Mouse (Mus musculus) intestine, embryonic 14.5 days (tissue): ENCODE measurements around the gene Itpripl2. TPM values are rescaled to one million over a fixed set of nuclear protein-coding genes. Genes with fewer than 3 reads are reported as not detected.
A peak's percentile ranks its signal among the peaks of the same experiment; 100 is the strongest.

Experiments used
- ATAC-seq: fragments of 200-750 bp; cut with Nextera tagmentation; replicated peaks from 2 replicates; pipeline ENCODE4 v1.8.0; 2017; ENCODE audit warnings: low read depth, moderate number of reproducible peaks, moderate TSS enrichment, moderate library complexity; ENCODE audit not compliant: low FRiP score, low TSS enrichment
- DNase-seq: peaks from one replicate; pipeline ENCODE4 v3.0.0-alpha.2; 2018; ENCODE audit warnings: low spot score
- H3K27ac ChIP-seq: fragments of 300-500 bp; sonication (generic); 2 replicates; pipeline ENCODE4 v1.5.1; 2014; ENCODE audit warnings: low read depth, mild to moderate bottlenecking, control low read depth
- H3K27me3 ChIP-seq: fragments of 300-500 bp; sonication (generic); replicated peaks from 2 replicates; pipeline ENCODE4 v1.6.1; 2014; ENCODE audit warnings: low read length, control low read depth; ENCODE audit not compliant: control insufficient read depth, insufficient read depth
- H3K36me3 ChIP-seq: fragments of 300-500 bp; sonication (generic); 2 replicates; pipeline ENCODE4 v1.6.1; 2014; ENCODE audit warnings: low read length, control low read depth; ENCODE audit not compliant: control insufficient read depth, insufficient read depth
- H3K4me1 ChIP-seq: fragments of 300-500 bp; sonication (generic); replicated peaks from 2 replicates; pipeline ENCODE4 v1.6.1; 2014; ENCODE audit warnings: low read length, control low read depth, mixed read lengths; ENCODE audit not compliant: control insufficient read depth, insufficient read depth
- H3K4me2 ChIP-seq: fragments of 300-500 bp; sonication (generic); 2 replicates; pipeline ENCODE4 v1.6.1; 2014; ENCODE audit warnings: low read length
- H3K4me3 ChIP-seq: fragments of 300-500 bp; sonication (generic); 2 replicates; pipeline ENCODE4 v1.5.1; 2014; ENCODE audit warnings: low read depth, low read length, control low read depth, mixed read lengths
- H3K9ac ChIP-seq: fragments of 300-500 bp; sonication (generic); 2 replicates; pipeline ENCODE4 v1.6.1; 2014; ENCODE audit warnings: mild to moderate bottlenecking, low read length
- H3K9me3 ChIP-seq: fragments of 300-500 bp; sonication (generic); 2 replicates; pipeline ENCODE4 v1.6.1; 2016; ENCODE audit warnings: low read length, control low read depth; ENCODE audit not compliant: control insufficient read depth
- WGBS: fragments of 180-500 bp; shearing (Covaris S2); extraction: QIAGEN DNeasy Blood & Tissue Kit; methylation state at CpG from one replicate; pipeline ENCODE4 v1.1.7; 2014; 5-methylcytosine and 5-hydroxymethylcytosine counted together
- polyA plus RNA-seq: library from polyadenylated mRNA; unstranded; fragments of >200 nt; fragmentation: Nextera tagmentation; extraction: Ambion mirVana; gene quantifications from 2 replicates; pipeline ENCODE4 v1.2.1, GENCODE M21; 2014

The Itpripl2 gene
- polyA plus RNA-seq, 1 experiment from 2014 or later = 2.8 TPM

DNA sequence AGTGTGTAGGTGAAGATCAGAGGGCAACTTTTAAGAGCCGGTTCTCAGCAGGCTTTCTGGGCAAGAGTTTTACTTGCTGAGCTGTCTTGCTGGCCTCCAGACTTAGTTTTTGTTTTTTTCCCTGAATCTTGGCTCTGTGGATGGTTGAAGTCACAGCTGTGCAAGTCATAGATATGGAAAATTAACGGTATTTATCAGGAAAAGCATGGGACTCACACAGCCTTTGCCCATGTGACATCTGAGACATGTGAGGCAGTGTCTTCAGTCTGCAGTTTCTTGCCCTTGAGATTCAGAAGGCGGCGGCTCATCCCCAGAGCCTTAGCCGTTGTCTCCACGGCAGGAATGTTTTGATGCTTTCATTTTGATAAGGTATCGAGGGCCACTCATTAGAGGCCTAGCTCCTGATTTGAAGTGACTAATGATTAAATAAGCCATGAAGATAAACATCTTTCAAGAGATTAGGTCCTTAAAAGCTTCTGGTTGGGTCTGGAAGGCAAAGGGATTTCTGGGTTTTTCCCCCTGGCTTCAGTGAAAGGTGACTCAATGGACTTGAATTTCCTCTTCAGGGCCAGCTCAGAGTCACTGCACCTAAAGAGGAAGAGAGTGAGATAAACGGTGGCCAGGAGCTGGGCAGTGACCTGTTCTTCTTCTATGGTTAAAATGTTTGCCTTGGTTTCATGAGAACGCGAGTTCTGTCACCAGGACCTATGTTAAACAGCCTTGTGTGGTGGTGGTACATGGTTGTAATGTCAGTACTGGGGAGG lies 10.5 kb downstream of the Itpripl2 start:
- Histone ChIP-seq H3K27me3 (no peaks in the 10 kb centered on the region), H3K9ac (no peak overlapping the region), H3K27ac (no peak overlapping the region), H3K4me2 (no peak overlapping the region), H3K9me3 (no peaks in the 10 kb centered on the region), H3K4me3 (no peak overlapping the region), H3K36me3 (peaks cover 13% of the 10 kb centered on the region), H3K4me1 (peaks cover 18% of the 10 kb centered on the region)
- 60% methylated on average over 10 of the region's 10 CpGs for WGBS
- ATAC-seq (no peak), DNase-seq (no peak)

- Histone ChIP-seq H3K9me3 (no peaks in the 10 kb centered on the region), H3K9ac (no peak overlapping the region), H3K4me3 (no peak overlapping the region), H3K27me3 (no peaks in the 10 kb centered on the region), H3K4me2 (no peak overlapping the region), H3K4me1 (peaks cover 16% of the 10 kb centered on the region), H3K36me3 (peaks cover 7% of the 10 kb centered on the region), H3K27ac (no peak overlapping the region)
- no peak for DNase-seq
- ATAC-seq = no peak
- WGBS = 84% methylated on average over 9 of the region's 9 CpGs
Observed at GRCm38 (mm10) chr7:118480160-118480709, 11.5 kb downstream of the Itpripl2 start.

- H3K36me3 ChIP-seq = no peaks in the 10 kb centered on the region
- peaks cover 16% of the 10 kb centered on the region for H3K4me1 ChIP-seq
- no peak for ATAC-seq
- no peak overlapping the region for H3K9ac ChIP-seq
- no peak overlapping the region for H3K4me2 ChIP-seq
- no peaks in the 10 kb centered on the region for H3K27me3 ChIP-seq
- WGBS = 27% methylated on average over 3 of the region's 3 CpGs
- DNase-seq = peak; percentile 65
- H3K27ac ChIP-seq = peak overlapping the region; percentile 48
- H3K4me3 ChIP-seq = no peak overlapping the region
- H3K9me3 ChIP-seq = no peaks in the 10 kb centered on the region
Observed at GRCm38 (mm10) chr7:118478835-118479312, 12.9 kb downstream of the Itpripl2 start.

- H3K4me3 ChIP-seq = no peak overlapping the region
- H3K9ac ChIP-seq = no peak overlapping the region
- H3K27ac ChIP-seq = no peak overlapping the region
- H3K36me3 ChIP-seq = no peaks in the 10 kb centered on the region
- H3K27me3 ChIP-seq = no peaks in the 10 kb centered on the region
- H3K4me1 ChIP-seq = peaks cover 16% of the 10 kb centered on the region
- no peaks in the 10 kb centered on the region for H3K9me3 ChIP-seq
- ATAC-seq (no peak), DNase-seq (no peak)
- H3K4me2 ChIP-seq = no peak overlapping the region
- 54% methylated on average over 5 of the region's 5 CpGs for WGBS
Observed at GRCm38 (mm10) chr7:118476428-118476827, 15.3 kb downstream of the Itpripl2 start.

GRCm38 (mm10) chr7:118475008-118475705 lies 16.6 kb downstream of the Itpripl2 start:
- no peak overlapping the region for H3K4me3 ChIP-seq
- no peaks in the 10 kb centered on the region for H3K36me3 ChIP-seq
- no peaks in the 10 kb centered on the region for H3K27me3 ChIP-seq
- no peak overlapping the region for H3K9ac ChIP-seq
- no peak overlapping the region for H3K4me2 ChIP-seq
- 85% methylated on average over 7 of the region's 7 CpGs for WGBS
- ATAC-seq (no peak), DNase-seq (no peak)
- H3K27ac ChIP-seq = no peak overlapping the region
- no peaks in the 10 kb centered on the region for H3K9me3 ChIP-seq
- H3K4me1 ChIP-seq = peaks cover 22% of the 10 kb centered on the region

- H3K4me2 ChIP-seq = no peak overlapping the region
- no peaks in the 10 kb centered on the region for H3K27me3 ChIP-seq
- no peaks in the 10 kb centered on the region for H3K36me3 ChIP-seq
- 81% methylated on average over 1 of the region's 1 CpGs for WGBS
- no peak for ATAC-seq
- H3K4me3 ChIP-seq = no peak overlapping the region
- DNase-seq = no peak
- peaks cover 10% of the 10 kb centered on the region for H3K4me1 ChIP-seq
- H3K9me3 ChIP-seq = no peaks in the 10 kb centered on the region
- no peak overlapping the region for H3K9ac ChIP-seq
- no peak overlapping the region for H3K27ac ChIP-seq
Observed at GRCm38 (mm10) chr7:118472886-118473285, 18.9 kb downstream of the Itpripl2 start.

- no peak overlapping the region for H3K27ac ChIP-seq
- DNase-seq = no peak
- 89% methylated on average over 3 of the region's 3 CpGs for WGBS
- H3K4me2 ChIP-seq = no peak overlapping the region
- H3K27me3 ChIP-seq = no peaks in the 10 kb centered on the region
- no peaks in the 10 kb centered on the region for H3K9me3 ChIP-seq
- no peak overlapping the region for H3K4me3 ChIP-seq
- no peaks in the 10 kb centered on the region for H3K36me3 ChIP-seq
- peaks cover 16% of the 10 kb centered on the region for H3K4me1 ChIP-seq
- no peak overlapping the region for H3K9ac ChIP-seq
- ATAC-seq = no peak
Observed at GRCm38 (mm10) chr7:118468060-118468459, 23.7 kb downstream of the Itpripl2 start.

GRCm38 (mm10) chr7:118464432-118464831 lies 27.3 kb downstream of the Itpripl2 start:
- Histone ChIP-seq H3K27me3 (no peaks in the 10 kb centered on the region), H3K27ac (no peak overlapping the region), H3K4me1 (peaks cover 22% of the 10 kb centered on the region), H3K4me2 (no peak overlapping the region), H3K9ac (no peak overlapping the region), H3K36me3 (no peaks in the 10 kb centered on the region), H3K4me3 (no peak overlapping the region), H3K9me3 (no peaks in the 10 kb centered on the region)
- 16% methylated on average over 4 of the region's 4 CpGs for WGBS
- ATAC-seq (no peak), DNase-seq (peak; percentile 52)
